Mouse (Mus musculus) 416B (cell line): ENCODE measurements at regions not wholly inside any gene's neighbourhood (a gene's known extent, or its start where the extent isn't known, plus 50 kb on each side); places are given as distances from the start of the nearest gene placed in this dataset.

ENCODE experiments used
- DNase-seq: peaks from one replicate; pipeline ENCODE4 v3.0.0; 2011; ENCODE audit warnings: low read depth

DNA sequence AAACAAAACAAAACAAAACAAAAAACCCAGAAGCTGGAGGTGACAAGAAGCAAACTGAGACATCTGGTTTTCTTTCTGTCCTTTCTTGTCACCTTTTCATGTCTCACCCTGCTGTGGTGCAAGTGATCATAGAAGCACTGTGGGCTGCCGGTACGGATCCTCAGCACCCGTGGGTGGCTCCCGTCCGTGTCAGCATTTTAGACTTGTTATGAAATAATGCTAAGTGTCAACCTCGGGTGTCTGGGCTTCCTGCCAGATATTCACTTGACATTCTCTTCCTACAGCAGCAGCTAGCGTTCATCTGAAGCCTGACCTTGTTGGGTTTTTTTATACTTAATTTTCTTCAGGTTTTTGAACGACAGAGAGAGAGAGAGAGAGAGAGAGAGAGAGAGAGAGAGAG, 404.7 kb downstream of the Pla2g4a start:
- DNase-seq: peak; percentile 77

DNA sequence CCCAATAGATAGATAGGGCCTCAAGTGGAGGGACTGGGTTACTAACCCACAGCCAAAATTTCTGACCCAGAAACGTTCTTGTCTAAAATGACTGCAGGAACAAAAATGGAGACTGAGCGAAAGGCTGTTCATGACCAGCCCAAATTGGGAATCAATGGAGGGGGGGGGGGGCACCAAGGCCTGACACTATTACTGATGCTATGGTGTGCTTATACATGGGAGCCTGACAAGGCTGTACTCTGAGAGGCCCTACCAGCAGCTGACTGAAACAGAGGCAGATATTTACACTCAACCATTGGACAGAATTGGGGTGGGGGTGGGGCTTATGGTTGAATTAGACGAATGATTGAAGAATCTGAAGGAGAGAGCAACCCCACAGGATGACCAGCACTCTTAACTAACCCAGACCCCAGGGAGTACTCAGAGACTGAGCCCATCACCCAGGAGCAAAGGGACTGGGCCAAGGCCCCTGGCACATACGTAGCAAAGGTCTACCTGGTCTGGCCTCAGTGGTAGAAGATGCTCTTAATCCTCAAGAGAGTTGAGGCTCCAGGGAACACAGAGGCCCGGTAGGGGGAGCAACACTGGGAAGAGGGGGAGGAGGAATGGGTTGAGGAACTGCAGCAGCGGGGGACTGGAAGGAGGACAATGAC, 405.6 kb downstream of the Pla2g4a start:
- DNase-seq: no peak

DNA sequence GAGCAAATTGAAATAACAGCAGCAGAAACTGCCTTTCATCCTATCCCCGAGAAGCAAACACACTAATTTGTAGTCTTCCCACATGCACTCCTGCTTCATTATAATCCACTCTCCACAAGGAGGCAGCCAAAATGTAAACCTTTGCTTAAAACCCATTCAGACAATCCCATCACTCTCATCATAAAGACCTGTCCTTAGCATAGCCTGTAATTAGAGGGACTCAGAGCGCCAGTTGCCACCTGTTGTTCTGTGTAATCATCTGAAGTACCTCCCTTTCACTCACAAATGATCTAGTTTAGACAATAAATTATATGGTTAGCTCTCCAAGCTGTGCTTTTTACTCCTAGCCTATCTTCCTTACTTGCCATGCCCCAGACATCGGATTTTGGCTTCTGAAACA, 415.0 kb downstream of the Pla2g4a start:
- no peak for DNase-seq

DNA sequence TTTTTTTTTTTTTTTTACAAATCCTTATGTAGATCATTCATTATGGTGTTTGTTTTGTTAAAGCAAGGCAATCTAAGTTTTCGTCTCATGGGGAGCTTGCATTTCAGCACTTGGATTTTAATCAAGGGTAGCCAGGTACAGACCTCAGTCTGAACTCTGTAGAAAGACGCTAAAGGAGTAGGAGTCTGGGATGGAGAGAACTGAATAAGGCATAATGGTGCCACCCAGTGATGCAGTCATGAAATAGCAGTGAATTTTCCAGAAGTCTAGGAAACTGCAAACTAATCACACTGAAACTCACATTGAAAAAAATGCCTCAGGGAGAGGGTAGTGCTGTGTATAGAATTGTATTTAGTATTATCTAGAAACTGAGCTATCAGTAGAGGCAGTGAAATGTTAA, 419.7 kb downstream of the Pla2g4a start:
- DNase-seq: peak; percentile 41

DNA sequence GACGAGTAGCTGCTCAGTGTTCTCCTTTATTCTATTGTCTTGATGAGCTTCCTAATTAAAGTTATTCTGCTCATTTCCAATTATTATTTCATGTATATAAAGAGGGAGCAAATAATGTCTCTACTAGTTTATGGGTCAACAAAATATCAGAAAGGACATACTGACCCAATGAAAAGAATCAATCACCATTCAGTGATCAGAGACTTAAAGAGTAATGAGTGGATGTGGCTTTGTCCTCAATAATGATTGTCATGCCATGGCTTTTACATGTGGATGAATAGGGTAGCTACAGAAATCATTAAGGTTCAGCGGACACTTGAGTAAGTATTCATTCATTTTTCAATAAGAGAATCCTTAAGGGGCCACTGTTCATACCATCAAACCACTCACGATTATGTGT, 427.4 kb downstream of the Pla2g4a start:
- DNase-seq: no peak
